Mouse (Mus musculus) neural tube, embryonic 15.5 days (tissue): ENCODE results near the gene Ttc22. TPM values are rescaled to one million over a fixed set of nuclear protein-coding genes. Genes with fewer than 3 reads are reported as not detected.

Experiments
- ATAC-seq: fragments of 200-750 bp; cut with Nextera tagmentation; 2 replicates; pipeline ENCODE4 v1.8.0; 2017; ENCODE audit warnings: mild to moderate bottlenecking, moderate TSS enrichment, moderate library complexity; ENCODE audit not compliant: low FRiP score
- H3K27ac ChIP-seq: fragments of 300-500 bp; sonication (generic); replicated peaks from 2 replicates; pipeline ENCODE4 v1.5.1; 2015; ENCODE audit warnings: mild to moderate bottlenecking, inconsistent platforms
- H3K27me3 ChIP-seq: fragments of 300-500 bp; sonication (generic); replicated peaks from 2 replicates; pipeline ENCODE4 v1.6.1; 2015; ENCODE audit warnings: inconsistent platforms
- H3K36me3 ChIP-seq: fragments of 300-500 bp; sonication (generic); 2 replicates; pipeline ENCODE4 v1.6.1; 2015; ENCODE audit warnings: inconsistent platforms
- H3K4me1 ChIP-seq: fragments of 300-500 bp; sonication (generic); 2 replicates; pipeline ENCODE4 v1.6.1; 2015; ENCODE audit warnings: inconsistent platforms
- H3K4me2 ChIP-seq: fragments of 300-500 bp; sonication (generic); 2 replicates; pipeline ENCODE4 v1.6.1; 2015; ENCODE audit warnings: inconsistent platforms, mild to moderate bottlenecking, moderate library complexity
- H3K4me3 ChIP-seq: fragments of 300-500 bp; sonication (generic); replicated peaks from 2 replicates; pipeline ENCODE4 v1.5.1; 2015; ENCODE audit warnings: mild to moderate bottlenecking, inconsistent platforms
- H3K9ac ChIP-seq: fragments of 300-500 bp; sonication (generic); replicated peaks from 2 replicates; pipeline ENCODE4 v1.6.1; 2015; ENCODE audit warnings: mild to moderate bottlenecking, inconsistent platforms
- H3K9me3 ChIP-seq: fragments of 300-500 bp; sonication (generic); replicated peaks from 2 replicates; pipeline ENCODE4 v1.6.1; 2016; ENCODE audit warnings: inconsistent platforms
- WGBS: fragments of 180-500 bp; shearing (Covaris S2); methylation state at CpG from one replicate; pipeline ENCODE4 v1.1.7; 2015; ENCODE audit warnings: mixed read lengths; 5-methylcytosine and 5-hydroxymethylcytosine counted together
- polyA plus RNA-seq: library from polyadenylated mRNA; unstranded; fragments of >200 nt; fragmentation: Nextera tagmentation; extraction: Ambion mirVana; gene quantifications from 2 replicates; pipeline ENCODE4 v1.2.1, GENCODE M21; 2015

Gene Ttc22
- polyA plus RNA-seq, 1 experiment from 2014 or later: 2.0 TPM

DNA sequence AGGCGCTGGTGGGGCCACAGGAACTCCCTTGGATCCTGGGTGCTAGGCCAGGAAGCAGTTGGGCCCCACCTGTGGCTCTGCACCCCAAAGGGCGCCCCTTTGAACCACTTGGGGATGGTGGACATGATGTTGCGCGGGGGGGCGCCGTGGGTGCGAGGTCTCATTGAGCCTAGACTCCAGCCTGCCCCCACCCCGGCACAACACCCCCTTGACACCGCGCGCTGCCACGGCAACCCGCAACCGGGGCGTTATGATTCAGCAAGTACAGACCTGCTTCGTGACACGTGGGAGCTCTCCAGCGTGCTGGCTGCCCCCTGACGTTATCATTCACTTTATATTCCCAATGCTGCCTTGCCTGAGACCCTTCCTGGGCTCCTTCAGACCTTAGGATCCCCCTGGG lies 5.2 kb upstream of the Ttc22 start, which contains the start of gene Lexm:
TSS of gene Lexm (minus strand) at position 186 of the 400 bp plus-strand sequence.
- Histone ChIP-seq H3K27ac (no peak within 1 kb of the TSS), H3K9me3 (no peaks in the 10 kb centered on the region), H3K4me2 (peak within 1 kb of the TSS; percentile 60), H3K9ac (0 out of 2 replicates have a peak within 1 kb of the TSS, but pooled peaks have one; percentile 17), H3K4me3 (peak within 1 kb of the TSS; percentile 27), H3K4me1 (peaks cover 24% of the 10 kb centered on the region), H3K27me3 (peaks cover 13% of the 10 kb centered on the region), H3K36me3 (no peaks in the 10 kb centered on the region)
- WGBS: 0% methylated on average over 19 of the region's 19 CpGs
- ATAC-seq: 0 out of 2 replicates have a peak, but pooled peaks have one; percentile 23

DNA sequence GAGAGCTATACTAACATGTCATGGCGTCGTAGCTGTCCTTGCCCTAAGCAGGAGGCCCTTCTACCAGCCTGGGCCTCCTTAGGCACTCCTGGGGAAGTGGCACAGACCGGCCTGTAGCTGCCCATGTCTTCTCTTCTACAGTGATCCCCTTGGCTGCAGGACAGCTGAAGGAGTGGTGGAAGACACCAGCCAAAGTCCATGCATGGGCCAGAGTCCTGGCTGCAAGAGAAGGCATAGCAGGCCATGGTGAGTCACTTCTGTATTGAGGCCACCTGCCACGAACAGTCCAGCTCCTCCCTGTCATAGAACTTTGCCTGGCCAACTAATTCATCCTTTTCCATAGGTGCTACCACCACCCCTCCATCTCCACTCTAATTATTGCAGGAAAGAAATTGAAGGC lies 3.3 kb upstream of the Ttc22 start:
- no peak overlapping the region for H3K9ac ChIP-seq
- 91% methylated on average over 4 of the region's 4 CpGs for WGBS
- H3K4me2 ChIP-seq: no peak overlapping the region
- no peak for ATAC-seq
- no peak overlapping the region for H3K27ac ChIP-seq
- peaks cover 27% of the 10 kb centered on the region for H3K27me3 ChIP-seq
- H3K4me1 ChIP-seq: peaks cover 32% of the 10 kb centered on the region
- H3K9me3 ChIP-seq: no peaks in the 10 kb centered on the region
- H3K36me3 ChIP-seq: no peaks in the 10 kb centered on the region
- H3K4me3 ChIP-seq: no peak overlapping the region

DNA sequence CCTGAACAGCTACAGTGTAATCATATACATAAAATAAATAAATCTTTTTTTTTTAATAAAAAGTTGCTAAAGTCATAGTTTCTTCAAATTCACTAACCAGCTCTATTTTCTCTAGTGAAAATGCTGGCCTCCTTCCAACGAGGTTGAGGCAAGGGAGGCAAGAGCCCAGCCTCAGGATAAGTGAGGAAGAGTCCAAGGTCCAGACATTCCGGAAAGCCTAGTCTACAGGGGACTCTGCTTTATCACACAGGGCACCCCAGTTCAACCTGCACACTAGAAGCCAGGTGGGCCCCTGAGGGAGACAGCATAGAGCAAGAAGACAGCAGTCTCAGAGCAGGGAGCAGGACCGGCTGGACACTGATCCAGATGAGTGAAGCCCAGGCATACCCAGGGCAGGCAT lies 804 bp upstream of the Ttc22 start:
- no peak overlapping the region for H3K27ac ChIP-seq
- H3K9me3 ChIP-seq: no peaks in the 10 kb centered on the region
- no peak overlapping the region for H3K4me3 ChIP-seq
- peaks cover 32% of the 10 kb centered on the region for H3K4me1 ChIP-seq
- no peaks in the 10 kb centered on the region for H3K36me3 ChIP-seq
- H3K27me3 ChIP-seq: peaks cover 39% of the 10 kb centered on the region
- no peak overlapping the region for H3K4me2 ChIP-seq
- 70% methylated on average over 3 of the region's 3 CpGs for WGBS
- ATAC-seq: no peak
- no peak overlapping the region for H3K9ac ChIP-seq

- peak overlapping the region; percentile 20 for H3K4me2 ChIP-seq
- H3K27ac ChIP-seq: no peak overlapping the region
- no peaks in the 10 kb centered on the region for H3K36me3 ChIP-seq
- peaks cover 23% of the 10 kb centered on the region for H3K4me1 ChIP-seq
- 0 out of 2 replicates have a peak overlapping the region, but pooled peaks have one; percentile 5 for H3K4me3 ChIP-seq
- 31% methylated on average over 28 of the region's 28 CpGs for WGBS
- H3K9ac ChIP-seq: no peak overlapping the region
- H3K9me3 ChIP-seq: no peaks in the 10 kb centered on the region
- peaks cover 39% of the 10 kb centered on the region for H3K27me3 ChIP-seq
- ATAC-seq: no peak
Measured at GRCm38 (mm10) chr4:106622712-106623111, 480 bp downstream of the Ttc22 start.

- no peak overlapping the region for H3K4me2 ChIP-seq
- no peaks in the 10 kb centered on the region for H3K9me3 ChIP-seq
- 87% methylated on average over 10 of the region's 10 CpGs for WGBS
- H3K4me1 ChIP-seq: peaks cover 28% of the 10 kb centered on the region
- no peak overlapping the region for H3K9ac ChIP-seq
- no peak overlapping the region for H3K4me3 ChIP-seq
- no peak overlapping the region for H3K27ac ChIP-seq
- no peaks in the 10 kb centered on the region for H3K36me3 ChIP-seq
- peaks cover 39% of the 10 kb centered on the region for H3K27me3 ChIP-seq
- no peak for ATAC-seq
Measured at GRCm38 (mm10) chr4:106624271-106624670, 2.0 kb downstream of the Ttc22 start.

- 71% methylated on average over 5 of the region's 5 CpGs for WGBS
- H3K4me1 ChIP-seq: peaks cover 51% of the 10 kb centered on the region
- no peaks in the 10 kb centered on the region for H3K36me3 ChIP-seq
- no peak for ATAC-seq
- H3K27ac ChIP-seq: no peak overlapping the region
- no peaks in the 10 kb centered on the region for H3K9me3 ChIP-seq
- H3K9ac ChIP-seq: no peak overlapping the region
- H3K4me3 ChIP-seq: no peak overlapping the region
- peaks cover 23% of the 10 kb centered on the region for H3K27me3 ChIP-seq
- no peak overlapping the region for H3K4me2 ChIP-seq
Measured at GRCm38 (mm10) chr4:106627809-106628208, 5.6 kb downstream of the Ttc22 start.

DNA sequence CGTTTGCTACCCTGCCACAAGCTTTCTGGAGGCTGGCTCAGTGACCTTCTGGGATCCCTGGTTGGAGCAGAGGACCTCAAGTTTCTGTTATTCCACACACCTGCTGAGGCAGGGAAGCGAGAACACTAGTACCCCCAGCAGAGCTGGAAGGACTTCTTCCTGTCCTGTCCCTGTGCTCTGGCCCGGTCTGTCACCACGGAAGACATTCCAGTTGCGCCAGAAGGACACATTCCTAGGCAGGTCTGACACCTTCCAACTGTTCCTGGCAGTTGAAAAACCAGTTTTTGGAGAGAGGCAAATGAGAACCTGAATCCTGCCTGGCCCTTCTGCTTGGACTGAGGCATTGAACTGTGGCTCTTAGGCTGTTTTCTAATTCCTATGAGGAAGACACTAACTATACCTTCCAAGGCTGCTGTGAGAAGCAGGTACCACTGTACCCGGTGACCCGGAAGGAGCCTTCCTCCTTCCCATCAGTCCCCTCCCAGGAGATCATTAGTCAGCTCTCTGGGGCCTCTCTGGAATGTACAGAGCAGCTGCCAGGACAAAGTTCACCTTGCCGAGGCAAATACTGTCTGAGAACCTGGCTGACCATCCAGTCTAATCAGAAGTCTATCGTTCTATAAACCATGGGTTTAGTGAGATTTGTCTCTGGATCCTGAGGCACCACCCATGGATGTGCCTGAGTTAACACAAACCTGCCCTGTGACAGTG lies 6.6 kb downstream of the Ttc22 start:
- Histone ChIP-seq H3K4me3 (no peak overlapping the region), H3K4me1 (peaks cover 58% of the 10 kb centered on the region), H3K4me2 (no peak overlapping the region), H3K27ac (no peak overlapping the region), H3K27me3 (peaks cover 13% of the 10 kb centered on the region), H3K9me3 (no peaks in the 10 kb centered on the region), H3K9ac (no peak overlapping the region), H3K36me3 (no peaks in the 10 kb centered on the region)
- WGBS: 63% methylated on average over 9 of the region's 9 CpGs
- no peak for ATAC-seq

- no peak for ATAC-seq
- no peak overlapping the region for H3K9ac ChIP-seq
- no peaks in the 10 kb centered on the region for H3K36me3 ChIP-seq
- no peak overlapping the region for H3K4me2 ChIP-seq
- peaks cover 64% of the 10 kb centered on the region for H3K4me1 ChIP-seq
- H3K27ac ChIP-seq: no peak overlapping the region
- 72% methylated on average over 5 of the region's 5 CpGs for WGBS
- no peaks in the 10 kb centered on the region for H3K9me3 ChIP-seq
- peaks cover 7% of the 10 kb centered on the region; the same call in 1 of the 2 replicates for H3K27me3 ChIP-seq
- no peak overlapping the region for H3K4me3 ChIP-seq
Measured at GRCm38 (mm10) chr4:106629374-106629773, 7.1 kb downstream of the Ttc22 start.

- Histone ChIP-seq H3K27me3 (no peaks in the 10 kb centered on the region), H3K4me3 (no peak overlapping the region), H3K36me3 (no peaks in the 10 kb centered on the region), H3K4me2 (peak overlapping the region; percentile 27; the same call in 1 of the 2 replicates), H3K9me3 (no peaks in the 10 kb centered on the region), H3K9ac (peak overlapping the region; percentile 36; the same call in 1 of the 2 replicates), H3K27ac (peak overlapping the region; percentile 86), H3K4me1 (peaks cover 68% of the 10 kb centered on the region)
- WGBS: 8% methylated on average over 14 of the region's 14 CpGs
- peak; percentile 75 for ATAC-seq
Measured at GRCm38 (mm10) chr4:106630333-106631220, 8.3 kb downstream of the Ttc22 start.

DNA sequence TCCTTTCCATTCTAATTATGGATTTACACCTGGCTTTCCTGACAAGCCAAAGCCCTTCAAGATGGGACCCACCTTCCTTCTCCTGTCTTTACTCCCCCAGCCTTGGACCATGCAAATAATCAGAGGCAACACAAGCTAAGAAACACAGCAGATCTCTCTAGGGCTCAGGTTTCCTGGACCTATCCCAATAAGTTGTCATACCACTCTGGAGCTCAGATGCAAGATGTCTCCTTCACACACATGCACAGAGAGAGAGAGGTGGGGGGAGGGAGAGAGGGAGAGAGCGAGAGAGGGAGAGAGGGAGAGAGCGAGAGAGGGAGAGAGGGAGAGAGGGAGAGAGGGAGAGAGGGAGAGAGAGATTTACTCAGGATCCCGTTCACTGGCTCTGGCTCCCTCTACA lies 10.1 kb downstream of the Ttc22 start:
- Histone ChIP-seq H3K9ac (no peak overlapping the region), H3K27me3 (no peaks in the 10 kb centered on the region), H3K9me3 (no peaks in the 10 kb centered on the region), H3K4me2 (no peak overlapping the region), H3K4me1 (peaks cover 60% of the 10 kb centered on the region), H3K27ac (peak overlapping the region; percentile 86), H3K36me3 (no peaks in the 10 kb centered on the region), H3K4me3 (no peak overlapping the region)
- ATAC-seq: no peak
- 78% methylated on average over 1 of the region's 3 CpGs for WGBS

- peak; percentile 60 for ATAC-seq
- Histone ChIP-seq H3K36me3 (no peaks in the 10 kb centered on the region), H3K27ac (peak overlapping the region; percentile 86), H3K9ac (0 out of 2 replicates have a peak overlapping the region, but pooled peaks have one; percentile 10), H3K4me1 (peaks cover 57% of the 10 kb centered on the region), H3K4me3 (no peak overlapping the region), H3K4me2 (peak overlapping the region; percentile 30), H3K27me3 (no peaks in the 10 kb centered on the region), H3K9me3 (no peaks in the 10 kb centered on the region)
- 20% methylated on average over 8 of the region's 8 CpGs for WGBS
Measured at GRCm38 (mm10) chr4:106633281-106634085, 11.3 kb downstream of the Ttc22 start.
